Mouse (Mus musculus): ENCODE measurements around the gene Ilf2. TPM values are rescaled to one million over a fixed set of nuclear protein-coding genes. Genes with fewer than 3 reads are reported as not detected.

Ilf2 gene
- polyA plus RNA-seq, 1 experiment = 5.9 TPM

- Histone ChIP-seq H3K4me3 (ENCODE audit: low read depth, low read length) (peak overlapping the region; percentile 62), H3K36me3 (ENCODE audit: control insufficient read depth, insufficient read depth, low read length) (peaks cover 2% of the 10 kb centered on the region; the same call in 1 of the 2 replicates), H3K27me3 (ENCODE audit: control insufficient read depth, insufficient read depth, low read length) (no peaks in the 10 kb centered on the region), H3K4me1 (ENCODE audit: control insufficient read depth, insufficient read depth, insufficient read length, low read length) (peaks cover 8% of the 10 kb centered on the region; the same call in 1 of the 2 replicates), H3K27ac (ENCODE audit: insufficient read depth, low read depth, low read length) (peak overlapping the region; percentile 48)
- TF ChIP-seq POLR2A (IDR thresholded peaks at IDR 0.05; ENCODE audit: low read depth, low read length) (no peak), CTCF (IDR thresholded peaks at IDR 0.05; ENCODE audit: extremely low read depth, insufficient read length, insufficient replicate concordance, low read depth, low read length) (no peak)
- WGBS = 21% methylated on average over 1 of the region's 1 CpGs
Measured at GRCm38 (mm10) chr3:90515242-90515641, 39.3 kb downstream of the Ilf2 start.

GRCm38 (mm10) chr3:90515789-90516188 is 39.9 kb downstream of the Ilf2 start:
- H3K4me1 ChIP-seq (ENCODE audit: control insufficient read depth, insufficient read depth, insufficient read length, low read length) = peaks cover 8% of the 10 kb centered on the region; the same call in 1 of the 2 replicates
- no peaks in the 10 kb centered on the region for H3K27me3 ChIP-seq (ENCODE audit: control insufficient read depth, insufficient read depth, low read length)
- no peak overlapping the region for H3K4me3 ChIP-seq (ENCODE audit: low read depth, low read length)
- TF ChIP-seq POLR2A (IDR thresholded peaks at IDR 0.05; ENCODE audit: low read depth, low read length) (no peak), CTCF (IDR thresholded peaks at IDR 0.05; ENCODE audit: extremely low read depth, insufficient read length, insufficient replicate concordance, low read depth, low read length) (no peak)
- peaks cover 2% of the 10 kb centered on the region; the same call in 1 of the 2 replicates for H3K36me3 ChIP-seq (ENCODE audit: control insufficient read depth, insufficient read depth, low read length)
- H3K27ac ChIP-seq (ENCODE audit: insufficient read depth, low read depth, low read length) = no peak overlapping the region
- 93% methylated on average over 4 of the region's 4 CpGs for WGBS

GRCm38 (mm10) chr3:90517711-90518110 is 41.8 kb downstream of the Ilf2 start:
- 85% methylated on average over 4 of the region's 4 CpGs for WGBS
- H3K4me3 ChIP-seq (ENCODE audit: low read depth, low read length) = no peak overlapping the region
- H3K36me3 ChIP-seq (ENCODE audit: control insufficient read depth, insufficient read depth, low read length) = no peaks in the 10 kb centered on the region
- TF ChIP-seq POLR2A (IDR thresholded peaks at IDR 0.05; ENCODE audit: low read depth, low read length) (no peak), CTCF (IDR thresholded peaks at IDR 0.05; ENCODE audit: extremely low read depth, insufficient read length, insufficient replicate concordance, low read depth, low read length) (no peak)
- H3K4me1 ChIP-seq (ENCODE audit: control insufficient read depth, insufficient read depth, insufficient read length, low read length) = peaks cover 8% of the 10 kb centered on the region; the same call in 1 of the 2 replicates
- no peak overlapping the region for H3K27ac ChIP-seq (ENCODE audit: insufficient read depth, low read depth, low read length)
- H3K27me3 ChIP-seq (ENCODE audit: control insufficient read depth, insufficient read depth, low read length) = no peaks in the 10 kb centered on the region

- TF ChIP-seq POLR2A (IDR thresholded peaks at IDR 0.05; ENCODE audit: low read depth, low read length) = no peak
- peak; percentile 69; the same call in 1 of the 2 replicates for TF ChIP-seq CTCF (IDR thresholded peaks at IDR 0.05; ENCODE audit: extremely low read depth, insufficient read length, insufficient replicate concordance, low read depth, low read length)
- 64% methylated on average over 4 of the region's 4 CpGs for WGBS
- Histone ChIP-seq H3K27ac (ENCODE audit: insufficient read depth, low read depth, low read length) (no peak overlapping the region), H3K4me3 (ENCODE audit: low read depth, low read length) (no peak overlapping the region), H3K27me3 (ENCODE audit: control insufficient read depth, insufficient read depth, low read length) (no peaks in the 10 kb centered on the region), H3K36me3 (ENCODE audit: control insufficient read depth, insufficient read depth, low read length) (no peaks in the 10 kb centered on the region), H3K4me1 (ENCODE audit: control insufficient read depth, insufficient read depth, insufficient read length, low read length) (peaks cover 11% of the 10 kb centered on the region; the same call in 1 of the 2 replicates)
Measured at GRCm38 (mm10) chr3:90525421-90525820, 49.5 kb downstream of the Ilf2 start.

GRCm38 (mm10) chr3:90526076-90526475 is 50.1 kb downstream of the Ilf2 start:
- Histone ChIP-seq H3K4me3 (ENCODE audit: low read depth, low read length) (no peak overlapping the region), H3K4me1 (ENCODE audit: control insufficient read depth, insufficient read depth, insufficient read length, low read length) (peaks cover 11% of the 10 kb centered on the region; the same call in 1 of the 2 replicates), H3K27me3 (ENCODE audit: control insufficient read depth, insufficient read depth, low read length) (no peaks in the 10 kb centered on the region), H3K27ac (ENCODE audit: insufficient read depth, low read depth, low read length) (peak overlapping the region; percentile 54), H3K36me3 (ENCODE audit: control insufficient read depth, insufficient read depth, low read length) (no peaks in the 10 kb centered on the region)
- 32% methylated on average over 2 of the region's 2 CpGs for WGBS
- no peak for TF ChIP-seq CTCF (IDR thresholded peaks at IDR 0.05; ENCODE audit: extremely low read depth, insufficient read length, insufficient replicate concordance, low read depth, low read length)
- TF ChIP-seq POLR2A (IDR thresholded peaks at IDR 0.05; ENCODE audit: low read depth, low read length) = no peak

- TF ChIP-seq CTCF (IDR thresholded peaks at IDR 0.05; ENCODE audit: extremely low read depth, insufficient read length, insufficient replicate concordance, low read depth, low read length) = no peak
- TF ChIP-seq POLR2A (IDR thresholded peaks at IDR 0.05; ENCODE audit: low read depth, low read length) = no peak
- H3K36me3 ChIP-seq (ENCODE audit: control insufficient read depth, insufficient read depth, low read length) = no peaks in the 10 kb centered on the region
- WGBS = 18% methylated on average over 5 of the region's 5 CpGs
- H3K27ac ChIP-seq (ENCODE audit: insufficient read depth, low read depth, low read length) = peak within 1 kb of the TSS; percentile 54
- H3K4me1 ChIP-seq (ENCODE audit: control insufficient read depth, insufficient read depth, insufficient read length, low read length) = peaks cover 11% of the 10 kb centered on the region; the same call in 1 of the 2 replicates
- no peaks in the 10 kb centered on the region for H3K27me3 ChIP-seq (ENCODE audit: control insufficient read depth, insufficient read depth, low read length)
- peak within 1 kb of the TSS; percentile 28 for H3K4me3 ChIP-seq (ENCODE audit: low read depth, low read length)
Measured at GRCm38 (mm10) chr3:90526580-90526979, 50.7 kb downstream of the Ilf2 start, which contains the start of gene S100a14. S100a14 (plus strand) TSS chr3:90526856.

GRCm38 (mm10) chr3:90527291-90527873 is 51.5 kb downstream of the Ilf2 start:
- Histone ChIP-seq H3K27ac (ENCODE audit: insufficient read depth, low read depth, low read length) (no peak overlapping the region), H3K27me3 (ENCODE audit: control insufficient read depth, insufficient read depth, low read length) (no peaks in the 10 kb centered on the region), H3K36me3 (ENCODE audit: control insufficient read depth, insufficient read depth, low read length) (no peaks in the 10 kb centered on the region), H3K4me3 (ENCODE audit: low read depth, low read length) (no peak overlapping the region), H3K4me1 (ENCODE audit: control insufficient read depth, insufficient read depth, insufficient read length, low read length) (peaks cover 11% of the 10 kb centered on the region; the same call in 1 of the 2 replicates)
- TF ChIP-seq POLR2A (IDR thresholded peaks at IDR 0.05; ENCODE audit: low read depth, low read length) = no peak
- no peak for TF ChIP-seq CTCF (IDR thresholded peaks at IDR 0.05; ENCODE audit: extremely low read depth, insufficient read length, insufficient replicate concordance, low read depth, low read length)
- 94% methylated on average over 7 of the region's 7 CpGs for WGBS
